Mouse (Mus musculus) regulatory T cell (primary cell): ENCODE results near the gene Gorasp2.

Source experiments
- in situ Hi-C: fragments of 300-600 bp; cut with MboI, MseI; formaldehyde crosslinking; loops from one replicate; pipeline ENCODE4 v1.15.1; 2025; ENCODE audit warnings: high pct_unique_total_duplicates

Gorasp2 gene

DNA sequence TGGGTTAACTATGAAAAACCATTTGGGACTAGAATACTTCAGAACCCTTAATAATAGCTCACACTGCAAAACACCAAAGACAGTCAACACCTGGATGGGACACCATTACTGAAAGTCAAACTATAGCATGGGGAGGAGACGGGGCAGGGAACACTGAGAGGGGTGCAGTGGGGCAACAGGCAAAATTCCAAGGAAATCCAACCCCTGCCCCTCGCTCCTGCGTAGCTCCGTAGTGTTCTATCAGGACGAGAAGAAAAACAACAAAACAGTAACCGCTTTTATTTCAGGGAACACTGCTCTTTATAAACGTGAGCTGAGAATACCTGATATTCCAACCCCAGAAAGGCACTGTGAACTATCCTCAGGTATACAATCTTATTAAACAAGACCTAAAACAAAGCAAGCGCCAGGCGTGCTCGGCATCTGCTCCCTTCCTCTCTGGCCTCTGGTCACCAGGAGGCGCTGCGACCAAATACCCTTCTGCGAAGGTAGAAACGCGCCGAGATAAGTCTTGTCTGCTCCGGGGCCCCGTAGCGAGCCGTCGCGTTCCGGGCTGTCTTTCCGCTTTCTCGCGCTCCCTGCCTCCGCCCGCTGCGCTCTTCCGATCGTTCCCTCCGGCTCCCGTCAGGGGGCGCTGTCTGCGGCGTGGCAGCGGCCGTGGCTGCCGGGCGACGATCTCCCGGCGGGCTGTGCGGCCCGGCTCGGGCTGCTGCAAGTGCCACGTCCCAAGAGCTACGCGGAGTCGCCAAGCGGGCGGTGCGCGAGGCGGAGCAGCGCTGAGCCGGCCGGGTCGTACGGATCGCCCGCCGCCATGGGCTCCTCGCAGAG, at the start of gene Gorasp2:
Gene Gorasp2 (plus strand): TSS at position 690 of the 828 bp plus-strand sequence.
- in situ Hi-C loops: no loop called here

GRCm38 (mm10) chr2:70614745-70615351, 46.5 kb upstream of the Gorasp2 start:
- in situ Hi-C loops: no loop called here

DNA sequence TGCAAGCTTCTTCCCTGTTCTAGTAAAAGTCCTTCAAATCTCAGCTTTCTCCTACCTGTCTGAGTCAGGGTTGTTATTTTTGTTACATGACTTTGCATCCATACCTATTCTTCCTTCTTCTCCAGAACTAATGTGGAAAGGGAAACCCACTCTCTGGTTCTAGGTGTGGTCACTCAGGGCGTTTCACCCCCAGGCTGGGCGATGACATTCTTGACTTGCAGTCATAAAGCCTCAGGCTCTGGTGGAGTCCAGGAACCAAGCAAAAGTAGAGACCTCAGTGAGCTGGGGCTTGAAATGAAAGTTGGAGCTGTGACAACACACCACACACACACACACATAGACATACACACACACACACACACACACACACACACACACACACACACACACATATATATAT, 45.3 kb upstream of the Gorasp2 start:
- in situ Hi-C loops: no loop called here

GRCm38 (mm10) chr2:70616617-70617016, 44.8 kb upstream of the Gorasp2 start:
- in situ Hi-C loops: no loop called here

DNA sequence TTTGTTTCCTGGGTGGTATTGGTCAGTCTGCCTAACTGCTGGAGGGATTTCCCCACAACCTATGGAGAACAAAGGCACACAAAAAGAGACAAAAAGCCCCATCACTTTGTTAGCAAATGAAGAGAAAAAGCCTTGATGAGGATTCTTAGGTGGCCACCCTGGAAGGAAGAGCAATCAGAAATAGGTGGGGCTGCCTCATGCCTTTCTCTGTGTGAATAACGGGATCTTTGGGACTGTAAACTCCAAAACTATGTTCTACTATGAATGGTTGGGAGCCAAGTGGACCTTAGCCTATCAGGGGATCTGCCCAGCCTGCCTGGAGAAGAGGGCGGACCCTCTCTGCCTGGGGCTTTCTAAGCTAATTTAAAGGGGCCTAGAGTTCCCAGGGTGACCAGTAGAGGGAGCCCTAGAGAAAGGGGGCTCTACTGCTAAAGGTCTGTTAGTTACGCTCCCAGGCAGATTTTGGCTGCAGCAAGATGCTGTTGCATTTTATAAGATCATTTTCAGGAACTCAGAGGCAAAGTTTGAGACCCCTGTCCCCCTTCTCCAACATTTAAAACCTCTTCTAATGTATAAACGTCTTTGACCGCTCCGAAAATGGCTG, 42.0 kb upstream of the Gorasp2 start:
- in situ Hi-C loops: no loop called here

GRCm38 (mm10) chr2:70620225-70620624, 41.2 kb upstream of the Gorasp2 start:
- in situ Hi-C loops: no loop called here

DNA sequence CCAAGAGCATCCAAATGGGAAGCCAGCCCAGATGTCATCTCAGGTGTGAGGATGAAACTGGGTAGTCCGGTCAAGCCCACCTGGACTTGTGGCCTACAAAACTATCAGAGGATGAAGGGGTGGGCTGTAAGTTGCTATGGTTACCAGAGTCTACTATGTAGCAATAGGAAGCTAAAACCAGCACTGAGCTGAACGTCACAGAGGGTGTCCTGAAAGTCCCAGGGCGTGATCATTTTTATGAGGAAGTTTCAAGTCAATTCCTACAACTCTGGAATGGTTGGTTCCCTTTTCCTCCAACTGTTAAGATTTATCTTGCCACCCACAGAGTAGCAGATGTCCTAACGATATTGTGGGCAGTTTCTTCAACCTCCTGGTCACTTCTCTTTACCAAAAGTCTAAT, 39.1 kb upstream of the Gorasp2 start:
- in situ Hi-C loops: no loop called here

DNA sequence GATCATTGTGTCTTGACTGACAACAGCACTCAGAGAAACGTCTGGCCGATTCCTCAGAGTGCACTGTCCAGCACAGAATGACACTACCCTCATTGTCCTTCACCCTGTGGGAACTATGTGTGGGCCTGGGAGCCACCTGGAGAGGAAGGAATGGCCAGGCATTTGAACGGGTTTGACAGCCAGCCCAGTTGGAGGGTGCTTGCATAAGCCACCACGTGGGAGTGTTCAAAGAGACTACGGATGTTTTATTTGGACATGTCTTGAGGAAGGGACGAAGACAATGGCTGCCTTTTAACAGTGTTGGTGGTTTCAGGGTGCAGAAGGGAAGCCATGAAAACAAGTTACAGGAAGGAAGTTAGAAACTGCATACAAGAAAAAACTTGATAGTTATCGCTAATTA, 35.6 kb upstream of the Gorasp2 start:
- in situ Hi-C loops: no loop called here

GRCm38 (mm10) chr2:70628397-70628796, 33.0 kb upstream of the Gorasp2 start:
- in situ Hi-C loops: no loop called here

DNA sequence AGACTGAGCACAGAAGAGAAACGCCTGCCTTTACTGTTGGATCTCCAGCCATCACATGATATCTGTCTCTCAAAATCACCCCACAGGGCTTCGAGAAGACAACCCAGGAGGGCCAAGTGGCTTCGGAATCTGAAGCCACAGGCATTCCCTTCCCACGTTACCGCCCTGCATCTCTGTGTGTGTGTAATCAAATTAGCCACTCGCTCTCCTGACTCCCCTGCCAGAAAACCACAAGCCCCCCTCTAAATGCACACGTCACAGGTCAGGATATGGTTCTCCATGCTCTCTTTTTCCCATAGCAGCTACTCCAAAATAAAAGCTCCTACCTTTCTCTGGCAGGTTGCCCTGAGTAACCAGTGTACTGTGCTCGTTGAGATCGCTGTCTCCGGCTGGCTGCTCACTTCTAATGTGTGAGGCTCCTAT, 32.0 kb upstream of the Gorasp2 start:
- in situ Hi-C loops: no loop called here

- in situ Hi-C loops: no loop called here
These were observed 31.5 kb upstream of the Gorasp2 start for GRCm38 (mm10) chr2:70629921-70630320.

GRCm38 (mm10) chr2:70631321-70631720, 30.1 kb upstream of the Gorasp2 start:
- in situ Hi-C loops: no loop called here

DNA sequence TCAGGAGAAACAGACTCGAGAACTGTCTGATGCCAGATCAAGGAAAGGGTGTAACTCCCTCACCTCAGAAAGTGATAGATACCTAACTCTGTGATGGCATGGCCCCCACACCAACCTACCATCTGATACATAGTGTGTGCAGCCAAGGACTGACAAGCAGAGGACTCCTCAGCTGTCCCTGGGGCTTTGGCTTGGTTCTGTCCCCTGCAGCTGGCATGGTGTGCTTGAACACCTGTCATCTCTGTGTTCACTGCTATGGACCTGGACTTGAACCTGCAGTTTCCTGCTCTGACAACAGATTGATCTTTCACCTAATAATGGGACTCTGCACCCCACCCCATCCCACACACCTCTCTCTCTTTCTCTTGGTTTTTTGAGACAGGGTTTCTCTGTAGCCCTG, 29.0 kb upstream of the Gorasp2 start:
- in situ Hi-C loops: no loop called here

DNA sequence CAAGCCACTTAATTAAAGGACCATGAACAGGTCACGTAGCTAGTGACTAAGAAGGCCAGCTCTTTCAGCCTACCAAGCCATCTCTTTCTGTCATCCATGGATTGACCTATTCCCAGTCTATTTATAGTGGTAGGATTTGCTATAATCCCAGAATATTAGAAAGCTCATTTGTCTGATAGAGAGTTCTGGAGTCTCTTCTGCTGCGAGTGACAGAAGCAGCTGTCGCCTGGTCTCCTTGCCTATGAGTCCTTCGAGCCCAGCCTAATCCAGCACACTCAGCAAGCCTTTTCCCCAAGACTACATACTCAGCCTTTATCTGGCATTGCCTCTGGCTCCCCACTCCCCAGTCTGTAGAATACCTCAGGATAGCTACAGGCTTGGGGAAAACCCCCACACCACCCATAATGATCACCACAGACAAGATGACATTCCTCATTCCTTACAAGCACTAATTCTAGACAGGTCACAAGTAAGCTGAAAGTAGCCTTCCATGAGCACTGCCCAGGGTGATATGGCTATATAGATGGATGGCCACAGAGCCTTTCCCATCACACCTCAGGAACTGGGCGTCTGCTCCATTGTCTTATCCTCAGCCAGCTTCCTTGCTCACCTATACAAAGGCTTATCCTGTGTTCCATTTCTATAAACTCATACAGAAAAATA, 27.2 kb upstream of the Gorasp2 start:
- in situ Hi-C loops: no loop called here

GRCm38 (mm10) chr2:70640968-70641367, 20.4 kb upstream of the Gorasp2 start:
- in situ Hi-C loops: no loop called here

- in situ Hi-C loops: no loop called here
These were observed 18.3 kb upstream of the Gorasp2 start for GRCm38 (mm10) chr2:70642971-70643565.

GRCm38 (mm10) chr2:70645266-70645780, 16.1 kb upstream of the Gorasp2 start:
- in situ Hi-C loops: no loop called here

- in situ Hi-C loops: no loop called here
These were observed 13.7 kb upstream of the Gorasp2 start for GRCm38 (mm10) chr2:70647681-70648080.

- in situ Hi-C loops: no loop called here
These were observed 13.1 kb upstream of the Gorasp2 start for GRCm38 (mm10) chr2:70648271-70648670.

DNA sequence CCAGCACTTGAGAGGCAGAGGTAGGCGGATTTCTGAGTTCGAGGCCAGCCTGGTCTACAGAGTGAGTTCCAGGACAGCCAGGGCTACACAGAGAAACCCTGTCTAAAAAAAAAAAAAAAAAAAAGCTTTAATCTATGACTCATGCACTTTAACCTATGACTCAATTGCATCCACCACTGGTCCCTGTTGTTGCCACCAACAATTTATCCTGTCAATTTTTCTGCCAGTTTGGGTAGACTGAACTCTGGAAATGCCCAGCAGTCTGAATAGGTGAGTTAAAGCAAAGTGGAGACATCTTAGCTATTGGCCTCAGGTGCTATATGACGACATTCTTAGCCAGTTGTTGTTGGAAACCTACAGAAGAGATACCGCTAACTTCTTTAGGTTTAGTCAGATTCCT, 11.9 kb upstream of the Gorasp2 start:
- in situ Hi-C loops: no loop called here

GRCm38 (mm10) chr2:70651820-70652219, 9.6 kb upstream of the Gorasp2 start:
- in situ Hi-C loops: no loop called here

- in situ Hi-C loops: no loop called here
These were observed 4.3 kb upstream of the Gorasp2 start for GRCm38 (mm10) chr2:70657083-70657482.
